Mouse (Mus musculus) E14TG2a.4 (cell line): ENCODE measurements around the gene Parp3.

Experiments
- CTCF ChIP-seq: conservative IDR thresholded peaks from 2 replicates; pipeline ENCODE4 v1.5.1; 2014; ENCODE audit warnings: low read length
- NANOG ChIP-seq: IDR thresholded peaks from 2 replicates; pipeline ENCODE4 v1.6.1; 2014; ENCODE audit warnings: borderline replicate concordance, low read length, mixed read lengths
- POU5F1 ChIP-seq: IDR thresholded peaks from 2 replicates; pipeline ENCODE4 v1.6.1; 2014; ENCODE audit warnings: low read length, borderline replicate concordance

- TF ChIP-seq CTCF (no peak), NANOG (no peak), POU5F1 (no peak)
Measured at GRCm38 (mm10) chr9:106421033-106421864, 55.5 kb downstream of the Parp3 start.
